Mouse (Mus musculus) MEL (cell line): ENCODE data around the gene Wdr70.

Experiments used
- CTCF ChIP-seq, 3 experiments: IDR thresholded peaks in 2 of 3; conservative IDR thresholded peaks in 1 of 3; 2 replicates each; pipeline ENCODE4 v1.5.1; 2011 to 2012; ENCODE audit warnings: low read length in 3 of 3, low read depth in 2 of 3, mild to moderate bottlenecking in 2 of 3, improper control_type of control experiment in 1 of 3, inconsistent platforms in 1 of 3, mixed read lengths in 1 of 3, moderate library complexity in 1 of 3; ENCODE audit not compliant: control insufficient read depth in 1 of 3, insufficient read depth in 1 of 3, poor library complexity in 1 of 3, severe bottlenecking in 1 of 3
- E2F4 ChIP-seq: IDR thresholded peaks from 2 replicates; pipeline ENCODE4 v1.6.1; 2011; ENCODE audit warnings: low read depth, low read length, improper control_type of control experiment, borderline replicate concordance
- EP300 ChIP-seq, 2 experiments: IDR thresholded peaks; 2 replicates each; pipeline ENCODE4 v1.6.1; 2011; ENCODE audit warnings: improper control_type of control experiment in 2 of 2, low read length in 2 of 2, low read depth in 1 of 2, mild to moderate bottlenecking in 1 of 2
- MEF2A ChIP-seq: IDR thresholded peaks from 2 replicates; pipeline ENCODE4 v1.6.1; 2014; ENCODE audit warnings: low read depth, mild to moderate bottlenecking, inconsistent platforms, low read length, improper control_type of control experiment; ENCODE audit not compliant: poor library complexity, insufficient replicate concordance, severe bottlenecking; ENCODE audit errors: extremely low read depth
- POLR2AphosphoS2 ChIP-seq: IDR thresholded peaks from 2 replicates; pipeline ENCODE4 v1.6.1; 2011; ENCODE audit warnings: low read length, improper control_type of control experiment
- RAD21 ChIP-seq: IDR thresholded peaks from 2 replicates; pipeline ENCODE4 v1.6.1; 2011; ENCODE audit warnings: mild to moderate bottlenecking, low read depth, low read length, improper control_type of control experiment
- UBTF ChIP-seq: IDR thresholded peaks from 2 replicates; pipeline ENCODE4 v1.6.1; 2012; ENCODE audit warnings: low read depth, mild to moderate bottlenecking, inconsistent platforms, low read length, improper control_type of control experiment, moderate library complexity, borderline replicate concordance; ENCODE audit not compliant: insufficient read depth
- ZMIZ1 ChIP-seq: IDR thresholded peaks from 2 replicates; pipeline ENCODE4 v1.6.1; 2012; ENCODE audit warnings: low read depth, mild to moderate bottlenecking, inconsistent platforms, low read length, improper control_type of control experiment, moderate library complexity

DNA sequence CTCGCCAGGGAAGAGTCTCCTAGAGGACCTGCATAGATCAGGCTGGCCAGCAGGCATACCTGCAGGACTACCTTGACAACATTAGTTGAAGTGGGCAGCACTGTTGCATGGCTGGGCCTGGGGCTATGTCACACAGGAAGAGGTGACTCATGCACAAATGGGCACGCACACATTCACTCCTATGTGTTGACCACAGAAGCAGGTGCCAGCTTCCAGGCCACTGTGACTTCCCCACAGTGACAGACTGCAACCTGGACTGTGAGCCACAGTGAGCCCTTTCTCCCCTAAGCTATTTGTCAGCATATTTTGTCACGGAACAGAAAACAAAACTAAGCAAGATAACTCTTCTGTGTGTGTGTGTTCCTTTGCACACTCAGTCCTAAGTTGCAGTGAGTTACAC lies 47.8 kb downstream of the Wdr70 start:
- no peak for TF ChIP-seq UBTF
- TF ChIP-seq RAD21 = no peak
- TF ChIP-seq EP300 (IDR thresholded peaks at IDR 0.05; ENCODE audit: low read depth in 1 of 2, low read length in 2 of 2) = no peak
- TF ChIP-seq ZMIZ1 = no peak
- TF ChIP-seq MEF2A = no peak
- no peak for TF ChIP-seq CTCF (IDR thresholded peaks at IDR 0.05 in 2 of 3, conservative IDR thresholded peaks at IDR 0.05 in 1 of 3; ENCODE audit: control insufficient read depth in 1 of 3, insufficient read depth in 1 of 3, low read depth in 2 of 3, low read length in 3 of 3, poor library complexity in 1 of 3, severe bottlenecking in 1 of 3)
- TF ChIP-seq E2F4 = no peak
- no peak for TF ChIP-seq POLR2AphosphoS2
